Mouse (Mus musculus) C2C12 (cell line): ENCODE measurements around the gene Uggt1. TPM values are rescaled to one million over a fixed set of nuclear protein-coding genes. Genes with fewer than 3 reads are reported as not detected.

Experiments
- H3K27me3 ChIP-seq: one replicate; pipeline ENCODE4 v1.6.1; 2011; ENCODE audit not compliant: control insufficient read depth, insufficient read depth, insufficient read length
- H3K36me3 ChIP-seq: one replicate; pipeline ENCODE4 v1.6.1; 2011; ENCODE audit not compliant: control insufficient read depth, insufficient read depth
- H3K4me3 ChIP-seq: one replicate; pipeline ENCODE4 v1.5.1; 2011; ENCODE audit warnings: mild to moderate bottlenecking, control low read depth; ENCODE audit not compliant: poor library complexity, insufficient read depth, severe bottlenecking
- H3K79me2 ChIP-seq: one replicate; pipeline ENCODE4 v1.6.1; 2011; ENCODE audit not compliant: control insufficient read depth, insufficient read depth
- H3K79me3 ChIP-seq: one replicate; pipeline ENCODE4 v1.6.1; 2011; ENCODE audit warnings: low read depth, control low read depth
- H3ac ChIP-seq: one replicate; pipeline ENCODE3; 2011; ENCODE audit warnings: low read depth; ENCODE audit not compliant: control insufficient read depth, insufficient read length
- CEBPB ChIP-seq: IDR thresholded peaks from one replicate; pipeline ENCODE4 v1.6.1; 2011; ENCODE audit warnings: low read depth, mild to moderate bottlenecking, control low read depth, moderate library complexity
- CTCF ChIP-seq: IDR thresholded peaks from one replicate; pipeline ENCODE4 v1.5.1; 2011; ENCODE audit not compliant: control insufficient read depth, insufficient read depth, insufficient read length
- FOSL1 ChIP-seq: IDR thresholded peaks from one replicate; pipeline ENCODE4 v1.8.0; 2011; ENCODE audit warnings: mild to moderate bottlenecking, low read length; ENCODE audit not compliant: poor library complexity, insufficient read depth, severe bottlenecking
- MAX ChIP-seq: IDR thresholded peaks from one replicate; pipeline ENCODE4 v1.6.1; 2011; ENCODE audit warnings: mild to moderate bottlenecking, control low read depth
- MYOD1 ChIP-seq: IDR thresholded peaks from one replicate; pipeline ENCODE4 v1.6.1; 2011; ENCODE audit warnings: low read depth; ENCODE audit not compliant: control insufficient read depth, insufficient read length
- MYOG ChIP-seq: IDR thresholded peaks from one replicate; pipeline ENCODE4 v1.6.1; 2011; ENCODE audit not compliant: control insufficient read depth, insufficient read length; ENCODE audit errors: extremely low read depth
- USF1 ChIP-seq: IDR thresholded peaks from one replicate; pipeline ENCODE4 v1.6.1; 2011; ENCODE audit warnings: low read depth, mild to moderate bottlenecking, control low read depth, moderate library complexity
- long read RNA-seq, 2 experiments: library from polyadenylated mRNA; unstranded; transcript quantifications; one replicate each; pipeline ENCODE4 v2.0.0; 2019 to 2020
- polyA plus RNA-seq: library from polyadenylated mRNA; unstranded; fragments of >200 nt; fragmentation: generic; extraction: Trizol; gene quantifications from one replicate; pipeline ENCODE4 v1.2.1, GENCODE M21; 2012; ENCODE audit warnings: missing spikeins

The Uggt1 gene
- polyA plus RNA-seq, result 20.1 TPM
- long read RNA-seq, experiment 1, full-length matches to known transcripts, result 1 of 12 reads
- long read RNA-seq, experiment 1, partial matches to known transcripts, result 1 of 12 reads
- long read RNA-seq, experiment 1, other reads (novel, unspliced or antisense), result 10 of 12 reads
- long read RNA-seq, experiment 2, full-length matches to known transcripts, result 81 of 152 reads
- long read RNA-seq, experiment 2, partial matches to known transcripts, result 21 of 152 reads
- long read RNA-seq, experiment 2, other reads (novel, unspliced or antisense), result 50 of 152 reads

- H3K4me3 ChIP-seq, result peak within 1 kb of the TSS; percentile 86
- H3K27me3 ChIP-seq, result no peaks in the 10 kb centered on the region
- no peaks in the 10 kb centered on the region for H3K36me3 ChIP-seq
- peaks cover 48% of the 10 kb centered on the region for H3K79me2 ChIP-seq
- H3K79me3 ChIP-seq, result peaks cover 43% of the 10 kb centered on the region
- TF ChIP-seq MAX (peak; percentile 71), MYOG (no peak)
- peak within 1 kb of the TSS; percentile 97 for H3ac ChIP-seq
Measured at GRCm38 (mm10) chr1:36244058-36244827, at the start of gene Uggt1. Gene Uggt1 (minus strand): TSS chr1:36244720.

GRCm38 (mm10) chr1:36293470-36293869 is 49.0 kb upstream of the Uggt1 start:
- Histone ChIP-seq H3K4me3 (no peak overlapping the region), H3K36me3 (no peaks in the 10 kb centered on the region), H3K27me3 (no peaks in the 10 kb centered on the region), H3K79me3 (no peaks in the 10 kb centered on the region), H3K79me2 (no peaks in the 10 kb centered on the region), H3ac (no peak overlapping the region)
- TF ChIP-seq MYOD1 (no peak), FOSL1 (no peak), MYOG (no peak), CTCF (no peak), USF1 (no peak), CEBPB (no peak), MAX (no peak)

GRCm38 (mm10) chr1:36281849-36282248 is 37.3 kb upstream of the Uggt1 start:
- H3K79me3 ChIP-seq, result no peaks in the 10 kb centered on the region
- H3ac ChIP-seq, result no peak overlapping the region
- H3K79me2 ChIP-seq, result no peaks in the 10 kb centered on the region
- H3K4me3 ChIP-seq, result no peak overlapping the region
- no peaks in the 10 kb centered on the region for H3K36me3 ChIP-seq
- H3K27me3 ChIP-seq, result no peaks in the 10 kb centered on the region
- no peak for TF ChIP-seq CEBPB
- no peak for TF ChIP-seq MAX

GRCm38 (mm10) chr1:36280938-36281337 is 36.4 kb upstream of the Uggt1 start:
- TF ChIP-seq MYOG (no peak), CEBPB (no peak), FOSL1 (no peak), MYOD1 (no peak), MAX (no peak), CTCF (no peak), USF1 (no peak)
- H3K79me2 ChIP-seq, result no peaks in the 10 kb centered on the region
- no peaks in the 10 kb centered on the region for H3K27me3 ChIP-seq
- no peaks in the 10 kb centered on the region for H3K79me3 ChIP-seq
- no peak overlapping the region for H3K4me3 ChIP-seq
- no peak overlapping the region for H3ac ChIP-seq
- no peaks in the 10 kb centered on the region for H3K36me3 ChIP-seq

GRCm38 (mm10) chr1:36279202-36279601 is 34.7 kb upstream of the Uggt1 start:
- no peak overlapping the region for H3ac ChIP-seq
- TF ChIP-seq CTCF, result peak; percentile 15
- no peak for TF ChIP-seq MAX
- TF ChIP-seq CEBPB, result no peak
- no peak for TF ChIP-seq USF1
- no peak for TF ChIP-seq MYOD1
- TF ChIP-seq MYOG, result no peak
- TF ChIP-seq FOSL1, result no peak
- H3K79me2 ChIP-seq, result no peaks in the 10 kb centered on the region
- H3K27me3 ChIP-seq, result no peaks in the 10 kb centered on the region
- no peak overlapping the region for H3K4me3 ChIP-seq
- no peaks in the 10 kb centered on the region for H3K79me3 ChIP-seq
- no peaks in the 10 kb centered on the region for H3K36me3 ChIP-seq

GRCm38 (mm10) chr1:36277267-36278060 is 32.9 kb upstream of the Uggt1 start:
- H3K27me3 ChIP-seq, result no peaks in the 10 kb centered on the region
- H3K36me3 ChIP-seq, result no peaks in the 10 kb centered on the region
- no peak overlapping the region for H3ac ChIP-seq
- peak; percentile 63 for TF ChIP-seq CTCF
- TF ChIP-seq CEBPB, result peak; percentile 63
- no peak for TF ChIP-seq FOSL1
- no peak for TF ChIP-seq MAX
- no peak overlapping the region for H3K4me3 ChIP-seq
- no peaks in the 10 kb centered on the region for H3K79me3 ChIP-seq
- no peaks in the 10 kb centered on the region for H3K79me2 ChIP-seq
